Mouse (Mus musculus) MN1 (cell line): Measurements from ENCODE around the gene 2310007B03Rik.

Source experiments
- DNase-seq: peaks from one replicate; pipeline ENCODE4 v3.0.0-alpha.2; 2016; ENCODE audit warnings: low spot score

2310007B03Rik gene

GRCm38 (mm10) chr1:93159566-93160500, 915 bp downstream of the 2310007B03Rik start:
- no peak for DNase-seq

GRCm38 (mm10) chr1:93158916-93159315, 1.8 kb downstream of the 2310007B03Rik start:
- no peak for DNase-seq

GRCm38 (mm10) chr1:93157566-93157965, 3.2 kb downstream of the 2310007B03Rik start:
- DNase-seq, result no peak

GRCm38 (mm10) chr1:93150907-93151661, 9.7 kb downstream of the 2310007B03Rik start:
- no peak for DNase-seq

GRCm38 (mm10) chr1:93144176-93144575, 16.6 kb downstream of the 2310007B03Rik start:
- DNase-seq, result peak; percentile 71

GRCm38 (mm10) chr1:93142871-93143270, 17.9 kb downstream of the 2310007B03Rik start:
- no peak for DNase-seq

GRCm38 (mm10) chr1:93139713-93140112, 21.0 kb downstream of the 2310007B03Rik start:
- DNase-seq, result peak; percentile 34

- DNase-seq, result peak; percentile 31
Measured at GRCm38 (mm10) chr1:93138534-93138933, 22.2 kb downstream of the 2310007B03Rik start.

- no peak for DNase-seq
Measured at GRCm38 (mm10) chr1:93135036-93135526, 25.7 kb downstream of the 2310007B03Rik start, which contains the start of gene Agxt. Agxt (plus strand) TSS chr1:93135240.

- DNase-seq, result no peak
Measured at GRCm38 (mm10) chr1:93132676-93133075, 28.1 kb downstream of the 2310007B03Rik start.

GRCm38 (mm10) chr1:93130242-93130983, 30.3 kb downstream of the 2310007B03Rik start:
- no peak for DNase-seq

GRCm38 (mm10) chr1:93128710-93129349, 31.9 kb downstream of the 2310007B03Rik start:
- peak; percentile 82 for DNase-seq

GRCm38 (mm10) chr1:93128209-93128608, 32.5 kb downstream of the 2310007B03Rik start:
- no peak for DNase-seq

GRCm38 (mm10) chr1:93125256-93125655, 35.5 kb downstream of the 2310007B03Rik start:
- DNase-seq, result no peak

- no peak for DNase-seq
Measured at GRCm38 (mm10) chr1:93124066-93124465, 36.7 kb downstream of the 2310007B03Rik start.

- DNase-seq, result no peak
Measured at GRCm38 (mm10) chr1:93123179-93123854, 37.4 kb downstream of the 2310007B03Rik start.

- DNase-seq, result no peak
Measured at GRCm38 (mm10) chr1:93118816-93119215, 41.9 kb downstream of the 2310007B03Rik start.

- DNase-seq, result peak; percentile 23
Measured at GRCm38 (mm10) chr1:93115471-93115870, 45.3 kb downstream of the 2310007B03Rik start.

GRCm38 (mm10) chr1:93114713-93115463, 45.9 kb downstream of the 2310007B03Rik start:
- DNase-seq, result peak; percentile 96

GRCm38 (mm10) chr1:93102700-93103099, 58.0 kb downstream of the 2310007B03Rik start:
- no peak for DNase-seq
